Mouse (Mus musculus): Measurements from ENCODE around the gene Nos1ap.

The Nos1ap gene

GRCm38 (mm10) chr1:170586715-170587114 lies 2.9 kb downstream of the Nos1ap start:
- DNase-seq, result no peak

GRCm38 (mm10) chr1:170583925-170584324 lies 5.7 kb downstream of the Nos1ap start:
- no peak for DNase-seq

- DNase-seq, result no peak
Measured at GRCm38 (mm10) chr1:170582341-170582740, 7.3 kb downstream of the Nos1ap start.

GRCm38 (mm10) chr1:170580485-170581110 lies 9.1 kb downstream of the Nos1ap start:
- no peak for DNase-seq

GRCm38 (mm10) chr1:170579476-170579875 lies 10.2 kb downstream of the Nos1ap start:
- no peak for DNase-seq

- DNase-seq, result no peak
Measured at GRCm38 (mm10) chr1:170579063-170579462, 10.6 kb downstream of the Nos1ap start.

GRCm38 (mm10) chr1:170576728-170577065 lies 13.0 kb downstream of the Nos1ap start:
- no peak for DNase-seq

GRCm38 (mm10) chr1:170576012-170576727 lies 13.5 kb downstream of the Nos1ap start:
- no peak for DNase-seq

GRCm38 (mm10) chr1:170573117-170573516 lies 16.5 kb downstream of the Nos1ap start:
- no peak for DNase-seq

- DNase-seq, result no peak
Measured at GRCm38 (mm10) chr1:170566969-170567368, 22.7 kb downstream of the Nos1ap start.

GRCm38 (mm10) chr1:170566538-170566937 lies 23.1 kb downstream of the Nos1ap start:
- DNase-seq, result no peak

GRCm38 (mm10) chr1:170564926-170565325 lies 24.7 kb downstream of the Nos1ap start:
- no peak for DNase-seq

- DNase-seq, result no peak
Measured at GRCm38 (mm10) chr1:170562431-170562830, 27.2 kb downstream of the Nos1ap start.

GRCm38 (mm10) chr1:170560768-170561167 lies 28.9 kb downstream of the Nos1ap start:
- peak in 1 of 2 experiments; percentile 41 for DNase-seq

GRCm38 (mm10) chr1:170557962-170558361 lies 31.7 kb downstream of the Nos1ap start:
- DNase-seq, result no peak

GRCm38 (mm10) chr1:170556696-170557095 lies 33.0 kb downstream of the Nos1ap start:
- DNase-seq, result no peak

GRCm38 (mm10) chr1:170554939-170555293 lies 34.7 kb downstream of the Nos1ap start:
- DNase-seq, result peak; percentile 83 to 90

GRCm38 (mm10) chr1:170554235-170554938 lies 35.3 kb downstream of the Nos1ap start:
- DNase-seq, result no peak

GRCm38 (mm10) chr1:170550649-170551440 lies 38.8 kb downstream of the Nos1ap start:
- no peak for DNase-seq

GRCm38 (mm10) chr1:170549059-170549458 lies 40.6 kb downstream of the Nos1ap start:
- DNase-seq, result peak; percentile 70 to 87

- DNase-seq, result no peak
Measured at GRCm38 (mm10) chr1:170548192-170548795, 41.4 kb downstream of the Nos1ap start.

GRCm38 (mm10) chr1:170546297-170546696 lies 43.4 kb downstream of the Nos1ap start:
- no peak for DNase-seq

- DNase-seq, result no peak
Measured at GRCm38 (mm10) chr1:170545286-170545685, 44.4 kb downstream of the Nos1ap start.
